Mouse (Mus musculus): ENCODE data around the gene Col16a1. TPM values are rescaled to one million over a fixed set of nuclear protein-coding genes. Genes with fewer than 3 reads are reported as not detected.

Col16a1 gene
- polyA plus RNA-seq, 1 experiment: 12.7 TPM

GRCm38 (mm10) chr4:130138441-130139213 is 91.0 kb downstream of the Col16a1 start:
- H3K36me3 ChIP-seq (ENCODE audit: control insufficient read depth, insufficient read depth, low read length): no peaks in the 10 kb centered on the region
- no peak overlapping the region for H3K27ac ChIP-seq (ENCODE audit: insufficient read depth, low read depth, low read length)
- peak; percentile 64 for TF ChIP-seq CTCF (conservative IDR thresholded peaks at IDR 0.05; ENCODE audit: insufficient read depth, insufficient read length, low read depth, low read length)
- TF ChIP-seq POLR2A (IDR thresholded peaks at IDR 0.05; ENCODE audit: low read depth, low read length): no peak
- H3K27me3 ChIP-seq (replicated peaks; ENCODE audit: control insufficient read depth, insufficient read depth, low read length): peaks cover 1% of the 10 kb centered on the region; the same call in 1 of the 2 replicates
- no peaks in the 10 kb centered on the region for H3K4me1 ChIP-seq (ENCODE audit: control insufficient read depth, insufficient read depth, low read length)
- DNase-seq: peak; percentile 72
- H3K4me3 ChIP-seq (ENCODE audit: insufficient read depth, low read depth, low read length): no peak overlapping the region
- WGBS: 2% methylated on average over 57 of the region's 57 CpGs

- Histone ChIP-seq H3K4me3 (ENCODE audit: insufficient read depth, low read depth, low read length) (no peak within 1 kb of the TSS), H3K27me3 (replicated peaks; ENCODE audit: control insufficient read depth, insufficient read depth, low read length) (peaks cover 1% of the 10 kb centered on the region; the same call in 1 of the 2 replicates), H3K4me1 (ENCODE audit: control insufficient read depth, insufficient read depth, low read length) (no peaks in the 10 kb centered on the region), H3K27ac (ENCODE audit: insufficient read depth, low read depth, low read length) (no peak within 1 kb of the TSS), H3K36me3 (ENCODE audit: control insufficient read depth, insufficient read depth, low read length) (no peaks in the 10 kb centered on the region)
- 5% methylated on average over 15 of the region's 15 CpGs for WGBS
- no peak for TF ChIP-seq CTCF (conservative IDR thresholded peaks at IDR 0.05; ENCODE audit: insufficient read depth, insufficient read length, low read depth, low read length)
- TF ChIP-seq POLR2A (IDR thresholded peaks at IDR 0.05; ENCODE audit: low read depth, low read length): no peak
- DNase-seq: no peak
Observed at GRCm38 (mm10) chr4:130139214-130139492, 91.5 kb downstream of the Col16a1 start, which contains the start of gene Hcrtr1. Hcrtr1 (minus strand) TSS chr4:130139359.

- no peak for TF ChIP-seq POLR2A (IDR thresholded peaks at IDR 0.05; ENCODE audit: low read depth, low read length)
- H3K4me3 ChIP-seq (ENCODE audit: insufficient read depth, low read depth, low read length): no peak overlapping the region
- no peaks in the 10 kb centered on the region for H3K4me1 ChIP-seq (ENCODE audit: control insufficient read depth, insufficient read depth, low read length)
- DNase-seq: no peak
- H3K36me3 ChIP-seq (ENCODE audit: control insufficient read depth, insufficient read depth, low read length): no peaks in the 10 kb centered on the region
- H3K27ac ChIP-seq (ENCODE audit: insufficient read depth, low read depth, low read length): no peak overlapping the region
- WGBS: 63% methylated on average over 9 of the region's 9 CpGs
- H3K27me3 ChIP-seq (replicated peaks; ENCODE audit: control insufficient read depth, insufficient read depth, low read length): peaks cover 1% of the 10 kb centered on the region; the same call in 1 of the 2 replicates
Observed at GRCm38 (mm10) chr4:130140992-130141402, 93.4 kb downstream of the Col16a1 start.

GRCm38 (mm10) chr4:130141786-130142185 is 94.1 kb downstream of the Col16a1 start:
- no peak overlapping the region for H3K27ac ChIP-seq (ENCODE audit: insufficient read depth, low read depth, low read length)
- TF ChIP-seq CTCF (conservative IDR thresholded peaks at IDR 0.05; ENCODE audit: insufficient read depth, insufficient read length, low read depth, low read length) (no peak), POLR2A (IDR thresholded peaks at IDR 0.05; ENCODE audit: low read depth, low read length) (no peak)

GRCm38 (mm10) chr4:130148405-130148804 is 100.8 kb downstream of the Col16a1 start:
- no peaks in the 10 kb centered on the region for H3K4me1 ChIP-seq (ENCODE audit: control insufficient read depth, insufficient read depth, low read length)
- no peak overlapping the region for H3K4me3 ChIP-seq (ENCODE audit: insufficient read depth, low read depth, low read length)
- H3K27me3 ChIP-seq (replicated peaks; ENCODE audit: control insufficient read depth, insufficient read depth, low read length): no peaks in the 10 kb centered on the region
- DNase-seq: no peak
- no peaks in the 10 kb centered on the region for H3K36me3 ChIP-seq (ENCODE audit: control insufficient read depth, insufficient read depth, low read length)
- H3K27ac ChIP-seq (ENCODE audit: insufficient read depth, low read depth, low read length): no peak overlapping the region
- 60% methylated on average over 10 of the region's 10 CpGs for WGBS
- TF ChIP-seq CTCF (conservative IDR thresholded peaks at IDR 0.05; ENCODE audit: insufficient read depth, insufficient read length, low read depth, low read length) (no peak), POLR2A (IDR thresholded peaks at IDR 0.05; ENCODE audit: low read depth, low read length) (no peak)

More at GRCm38 (mm10) chr4:130141786-130142185, 94.1 kb downstream of the Col16a1 start:
- DNase-seq: no peak
- Histone ChIP-seq H3K36me3 (ENCODE audit: control insufficient read depth, insufficient read depth, low read length) (no peaks in the 10 kb centered on the region), H3K27me3 (replicated peaks; ENCODE audit: control insufficient read depth, insufficient read depth, low read length) (peaks cover 1% of the 10 kb centered on the region; the same call in 1 of the 2 replicates), H3K4me1 (ENCODE audit: control insufficient read depth, insufficient read depth, low read length) (no peaks in the 10 kb centered on the region), H3K4me3 (ENCODE audit: insufficient read depth, low read depth, low read length) (no peak overlapping the region)
- 67% methylated on average over 3 of the region's 3 CpGs for WGBS

Other genes starting within 250 kb of the Col16a1 start
- 29.9 and 41.5 TPM in 2 replicates for gene Ptp4a2, start 236.6 kb upstream of the Col16a1 start, polyA plus RNA-seq (2012; rRNA removed)
- gene Spocd1, start 118.6 kb upstream of the Col16a1 start, polyA plus RNA-seq (2012; rRNA removed): not detected in 2 replicates
- 0.66 and 1.3 TPM in 2 replicates for gene Adgrb2, start 63.0 kb upstream of the Col16a1 start, polyA plus RNA-seq (2012; rRNA removed)
- 129 and 139 TPM in 2 replicates for gene Pef1, start 54.7 kb downstream of the Col16a1 start, polyA plus RNA-seq (2012; rRNA removed)
- 0.54 and 0.56 TPM in 2 replicates for gene Hcrtr1, start 91.5 kb downstream of the Col16a1 start, polyA plus RNA-seq (2012; rRNA removed)
- 118 and 133 TPM in 2 replicates for gene Tinagl1, start 127.3 kb downstream of the Col16a1 start, polyA plus RNA-seq (2012; rRNA removed)
- gene Gm853, start 174.6 kb downstream of the Col16a1 start, polyA plus RNA-seq (2012; rRNA removed): 64.7 and 89.1 TPM in 2 replicates
- 54.8 and 77.5 TPM in 2 replicates for gene Serinc2, start 231.4 kb downstream of the Col16a1 start, polyA plus RNA-seq (2012; rRNA removed)